Mouse (Mus musculus) lung, adult 2 months (tissue): ENCODE data around the gene Ncam1.

Experiments used
- CTCF ChIP-seq: fragments of 200-500 bp; IDR thresholded peaks from 2 replicates; pipeline ENCODE4 v1.5.1; 2011; ENCODE audit warnings: mild to moderate bottlenecking, low read length, control low read depth; ENCODE audit not compliant: insufficient read depth
- POLR2A ChIP-seq: fragments of 200-500 bp; IDR thresholded peaks from 2 replicates; pipeline ENCODE4 v1.6.1; 2011; ENCODE audit warnings: low read depth, mild to moderate bottlenecking, control low read depth, low read length, borderline replicate concordance; ENCODE audit errors: extremely low read depth

DNA sequence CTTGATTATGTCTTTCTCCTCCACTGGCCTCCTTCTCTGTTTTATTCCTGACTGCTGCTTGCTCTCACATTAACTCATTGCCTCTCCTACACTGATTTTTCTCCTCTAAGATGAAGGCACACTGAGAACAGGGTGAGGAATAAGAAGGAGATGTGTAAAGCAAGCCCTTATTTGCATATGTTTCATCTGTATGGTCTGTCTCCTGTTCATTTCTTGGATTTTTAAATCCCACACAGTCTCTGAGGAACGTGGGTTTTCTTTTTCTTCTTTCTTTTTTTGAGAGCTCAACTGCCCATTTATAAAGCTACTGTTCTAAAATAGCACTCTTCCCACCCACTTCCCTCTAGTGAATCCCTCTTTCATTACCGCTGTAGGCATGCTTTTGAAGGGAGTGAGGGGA is 206.7 kb downstream of the Ncam1 start:
- no peak for TF ChIP-seq CTCF
- TF ChIP-seq POLR2A: no peak
